Mouse (Mus musculus) activated CD4-positive, CD25-positive, alpha-beta regulatory T cell, adult 9 weeks (primary cell): ENCODE data around the gene Tm7sf3. TPM values are rescaled to one million over a fixed set of nuclear protein-coding genes. Genes with fewer than 3 reads are reported as not detected.

Experiments used
- polyA plus RNA-seq: library from polyadenylated mRNA; unstranded; fragments of 100-300 nt; shearing (Covaris generic); gene quantifications from one replicate; pipeline ENCODE4 v1.2.1, GENCODE M21; 2017

The Tm7sf3 gene
- 2.7 TPM for polyA plus RNA-seq

GRCm38 (mm10) chr6:146642276-146643183, at the start of gene Tm7sf3, which contains the start of gene Med21:
Gene Tm7sf3, minus strand, starts transcription at chr6:146642824.
Gene Med21, plus strand, starts transcription at chr6:146642547.

GRCm38 (mm10) chr6:146577310-146578109, 65.1 kb downstream of the Tm7sf3 start, which contains the start of gene Ints13:
Gene Ints13, minus strand, starts transcription at chr6:146577835.

GRCm38 (mm10) chr6:146576903-146577302, 65.7 kb downstream of the Tm7sf3 start, which contains the start of gene Fgfr1op2:
Gene Fgfr1op2, plus strand, starts transcription at chr6:146577203.

Other genes with a start within 250 kb of the Tm7sf3 start
- 268 TPM for gene Itpr2, start 140.6 kb downstream of the Tm7sf3 start, polyA plus RNA-seq
- gene Fgfr1op2, start 65.6 kb downstream of the Tm7sf3 start, polyA plus RNA-seq, result 213 TPM
- 111 TPM for gene Ints13, start 65.0 kb downstream of the Tm7sf3 start, polyA plus RNA-seq
- 93.2 TPM for gene Med21, start 277 bp downstream of the Tm7sf3 start, polyA plus RNA-seq
- gene Stk38l, start 82.2 kb upstream of the Tm7sf3 start, polyA plus RNA-seq, result 9.7 TPM
- gene Arntl2, start 153.2 kb upstream of the Tm7sf3 start, polyA plus RNA-seq, result not detected
- not detected for gene Smco2, start 207.3 kb upstream of the Tm7sf3 start, polyA plus RNA-seq
- 11.0 TPM for gene Ppfibp1, start 245.7 kb upstream of the Tm7sf3 start, polyA plus RNA-seq